Mouse (Mus musculus) heart, embryonic 14.5 days (tissue): Measurements from ENCODE around the gene Mterf1b. TPM values are rescaled to one million over a fixed set of nuclear protein-coding genes. Genes with fewer than 3 reads are reported as not detected.
"Not testable (repeated sequence)": the region's sequence is repeated elsewhere in the genome, so short reads cannot be mapped to it uniquely, and the experiment has no call there.

Source experiments
- ATAC-seq: fragments of 200-750 bp; cut with Nextera tagmentation; 2 replicates; pipeline ENCODE4 v1.8.0; 2017; ENCODE audit warnings: low read depth, moderate TSS enrichment; ENCODE audit not compliant: insufficient number of reproducible peaks, insufficient read depth, low FRiP score
- H3K27ac ChIP-seq, 2 experiments: fragments of 200-500 bp in 1 of 2; fragments of 300-500 bp in 1 of 2; sonication (generic) in 1 of 2; replicated peaks in 1 of 2; 2 replicates each; pipeline ENCODE4 v1.5.1; 2012 to 2014; ENCODE audit warnings: low read depth in 2 of 2, low read length in 2 of 2, control low read depth in 1 of 2, mild to moderate bottlenecking in 1 of 2, mixed read lengths in 1 of 2; ENCODE audit not compliant: control insufficient read depth in 1 of 2, insufficient read depth in 1 of 2
- H3K27me3 ChIP-seq: fragments of 300-500 bp; sonication (generic); 2 replicates; pipeline ENCODE4 v1.6.1; 2014; ENCODE audit warnings: mild to moderate bottlenecking, low read length, control low read depth; ENCODE audit not compliant: control insufficient read depth, insufficient read depth
- H3K36me3 ChIP-seq: fragments of 300-500 bp; sonication (generic); 2 replicates; pipeline ENCODE4 v1.6.1; 2014; ENCODE audit warnings: mild to moderate bottlenecking, control low read depth, low read length, mixed read lengths; ENCODE audit not compliant: control insufficient read depth, insufficient read depth
- H3K4me1 ChIP-seq, 2 experiments: fragments of 200-500 bp in 1 of 2; fragments of 300-500 bp in 1 of 2; sonication (generic) in 1 of 2; 2 replicates each; pipeline ENCODE4 v1.6.1; 2012 to 2014; ENCODE audit warnings: low read length in 2 of 2, control low read depth in 1 of 2, mixed read lengths in 1 of 2; ENCODE audit not compliant: control insufficient read depth in 2 of 2, insufficient read depth in 2 of 2
- H3K4me2 ChIP-seq: fragments of 300-500 bp; sonication (generic); 2 replicates; pipeline ENCODE4 v1.6.1; 2014; ENCODE audit warnings: mild to moderate bottlenecking, low read length
- H3K4me3 ChIP-seq, 2 experiments: fragments of 200-500 bp in 1 of 2; fragments of 300-500 bp in 1 of 2; sonication (generic) in 1 of 2; 2 replicates each; pipeline ENCODE4 v1.5.1; 2012 to 2014; ENCODE audit warnings: low read length in 2 of 2, mild to moderate bottlenecking in 2 of 2, control low read depth in 1 of 2, low read depth in 1 of 2, moderate library complexity in 1 of 2; ENCODE audit not compliant: control insufficient read depth in 1 of 2, insufficient read depth in 1 of 2
- H3K9ac ChIP-seq: fragments of 300-500 bp; sonication (generic); 2 replicates; pipeline ENCODE4 v1.6.1; 2014; ENCODE audit warnings: mild to moderate bottlenecking, low read length
- H3K9me3 ChIP-seq: fragments of 300-500 bp; sonication (generic); 2 replicates; pipeline ENCODE4 v1.6.1; 2016; ENCODE audit warnings: low read length, control low read depth; ENCODE audit not compliant: control insufficient read depth
- WGBS: fragments of 180-500 bp; shearing (Covaris S2); extraction: QIAGEN DNeasy Blood & Tissue Kit; methylation state at CpG from one replicate; pipeline ENCODE4 v1.1.7; 2014; 5-methylcytosine and 5-hydroxymethylcytosine counted together
- polyA plus RNA-seq: library from polyadenylated mRNA; unstranded; fragments of >200 nt; fragmentation: Nextera tagmentation; extraction: Ambion mirVana; gene quantifications from 2 replicates; pipeline ENCODE4 v1.2.1, GENCODE M21; 2014

Mterf1b gene
- polyA plus RNA-seq, result 2.2 and 3.1 TPM in 2 replicates

DNA sequence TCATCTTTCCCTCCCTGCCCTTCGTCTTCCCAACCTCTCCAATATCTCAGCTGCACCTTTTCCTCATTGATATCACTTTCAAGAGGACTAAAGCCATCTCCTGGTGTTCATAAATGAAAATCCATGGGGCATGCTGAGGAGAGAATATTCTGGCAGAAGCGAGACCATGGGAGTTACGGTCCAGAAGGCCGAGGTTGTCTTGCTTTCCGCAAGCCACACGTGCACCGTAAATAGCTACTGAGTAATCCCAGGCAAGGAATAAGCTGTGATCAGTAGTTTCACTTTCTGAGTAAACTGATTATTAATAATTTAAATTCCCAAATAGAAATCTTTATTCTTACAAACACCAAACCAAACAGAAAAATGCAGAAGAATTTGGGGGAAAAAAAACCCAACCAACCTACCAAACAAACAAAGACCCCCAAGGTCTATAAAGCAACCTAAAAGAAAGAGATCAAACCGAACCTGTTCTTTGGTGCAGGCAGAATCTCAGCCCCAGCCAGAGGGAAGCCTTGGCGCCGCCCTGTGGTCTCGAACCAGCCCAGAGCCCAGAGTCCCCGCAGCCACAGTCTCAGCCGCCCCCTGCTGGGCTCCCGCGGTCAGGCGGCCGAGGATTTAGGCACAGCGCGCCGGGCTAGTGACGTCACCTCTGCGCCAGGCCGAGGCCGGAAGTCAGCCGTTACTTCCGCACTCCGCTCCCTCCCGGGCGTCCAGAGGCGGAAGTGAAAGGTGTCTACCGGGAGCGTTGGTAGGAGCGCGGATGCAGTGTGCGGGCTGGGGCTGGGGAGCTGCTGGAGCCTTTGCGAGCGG, at the start of gene Mterf1b:
TSS of gene Mterf1b (plus strand) at position 697 of the 810 bp plus-strand sequence.
- peak; percentile 98 for ATAC-seq
- not testable (repeated sequence) for H3K27ac ChIP-seq, H3K36me3 ChIP-seq, H3K9me3 ChIP-seq, H3K27me3 ChIP-seq, H3K4me1 ChIP-seq
- WGBS, result 63% methylated on average over 11 of the region's 37 CpGs
- H3K4me3 ChIP-seq, result peak within 1 kb of the TSS; percentile 35 to 52
- peak within 1 kb of the TSS; percentile 89 for H3K4me2 ChIP-seq
- peak within 1 kb of the TSS; percentile 74 for H3K9ac ChIP-seq

DNA sequence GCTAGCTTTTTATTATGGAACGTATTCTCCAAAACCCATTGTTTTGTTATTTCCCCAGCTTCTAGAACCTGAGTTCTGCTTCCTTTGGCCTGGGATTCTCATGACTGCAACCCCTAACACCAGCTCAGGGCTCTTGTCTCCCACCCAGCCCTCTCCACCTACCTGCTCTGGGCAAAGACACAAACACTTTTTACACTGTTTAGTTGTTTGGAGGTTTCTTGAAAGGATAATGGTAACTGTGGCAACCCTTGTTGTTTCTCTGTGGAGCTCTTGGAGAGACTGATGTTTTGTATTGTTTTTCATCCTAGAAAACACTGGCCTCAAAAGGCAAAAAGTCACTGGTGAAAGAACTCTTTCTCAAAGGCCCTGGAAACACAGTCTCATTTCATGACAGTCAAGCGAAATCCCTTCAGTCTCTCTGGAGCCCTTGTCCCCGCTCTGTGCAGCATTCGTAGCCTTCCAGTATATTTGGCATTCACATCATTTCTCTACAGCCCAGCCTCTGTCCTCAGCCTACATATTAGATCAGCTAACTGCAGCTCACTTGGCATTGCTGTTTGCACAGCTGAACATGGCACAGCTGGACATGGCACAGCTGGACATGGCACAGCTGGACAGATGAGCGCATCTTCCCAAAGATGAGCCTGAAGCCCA, 32.6 kb upstream of the Mterf1b start:
- not testable (repeated sequence) for H3K9me3 ChIP-seq, ATAC-seq, H3K4me1 ChIP-seq, H3K9ac ChIP-seq, H3K4me3 ChIP-seq, H3K27me3 ChIP-seq, H3K4me2 ChIP-seq, H3K27ac ChIP-seq, H3K36me3 ChIP-seq
- 88% methylated on average over 3 of the region's 5 CpGs for WGBS

DNA sequence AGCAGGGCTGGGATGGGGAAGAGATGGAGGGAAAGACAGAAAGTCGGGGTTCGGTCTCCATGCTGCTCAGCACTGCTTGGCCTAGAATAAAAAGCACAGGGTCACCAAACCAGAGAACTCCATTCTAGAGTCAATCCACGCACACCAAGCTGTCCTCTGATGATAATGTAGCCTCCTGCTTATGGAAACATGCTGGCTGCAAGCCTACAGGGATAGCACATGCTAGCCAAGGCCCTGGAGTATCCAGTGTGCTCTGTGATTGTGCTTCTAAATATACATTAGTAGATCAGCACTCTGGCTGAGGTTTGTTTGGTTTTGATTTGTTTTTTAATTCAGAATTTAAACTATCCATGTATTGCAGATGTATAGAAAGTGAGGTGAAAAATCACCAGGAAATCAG, 30.6 kb upstream of the Mterf1b start:
- no peaks in the 10 kb centered on the region for H3K27me3 ChIP-seq
- H3K9me3 ChIP-seq, result no peaks in the 10 kb centered on the region
- H3K27ac ChIP-seq, result no peak overlapping the region
- ATAC-seq, result no peak
- WGBS, result 83% methylated on average over 3 of the region's 3 CpGs
- H3K9ac ChIP-seq, result no peak overlapping the region
- no peak overlapping the region for H3K4me3 ChIP-seq
- no peak overlapping the region for H3K4me2 ChIP-seq
- H3K4me1 ChIP-seq, result no peaks in the 10 kb centered on the region
- no peaks in the 10 kb centered on the region for H3K36me3 ChIP-seq

DNA sequence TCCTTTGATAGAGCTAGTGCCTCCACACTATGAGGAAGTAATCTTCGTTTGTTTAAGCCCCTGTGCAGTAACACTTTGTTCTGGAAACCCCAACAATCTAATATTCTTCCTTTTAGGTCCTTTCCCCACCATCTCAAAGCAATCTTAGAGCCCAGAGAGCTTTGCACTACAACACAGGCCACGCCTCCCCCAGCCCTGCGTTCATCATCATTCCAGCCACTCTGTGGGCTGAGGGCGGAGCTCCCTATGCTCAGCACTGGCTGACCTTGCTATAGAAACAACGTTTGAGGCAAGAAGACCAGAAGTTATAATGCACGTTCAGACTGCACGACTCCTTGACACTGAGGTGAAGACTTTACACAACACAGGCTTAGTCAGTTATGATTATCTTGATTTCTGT, 29.7 kb upstream of the Mterf1b start:
- Histone ChIP-seq H3K4me2 (no peak overlapping the region), H3K9me3 (no peaks in the 10 kb centered on the region), H3K9ac (no peak overlapping the region), H3K27ac (no peak overlapping the region), H3K27me3 (no peaks in the 10 kb centered on the region), H3K36me3 (no peaks in the 10 kb centered on the region), H3K4me3 (no peak overlapping the region), H3K4me1 (no peaks in the 10 kb centered on the region)
- 55% methylated on average over 7 of the region's 7 CpGs for WGBS
- ATAC-seq, result no peak

DNA sequence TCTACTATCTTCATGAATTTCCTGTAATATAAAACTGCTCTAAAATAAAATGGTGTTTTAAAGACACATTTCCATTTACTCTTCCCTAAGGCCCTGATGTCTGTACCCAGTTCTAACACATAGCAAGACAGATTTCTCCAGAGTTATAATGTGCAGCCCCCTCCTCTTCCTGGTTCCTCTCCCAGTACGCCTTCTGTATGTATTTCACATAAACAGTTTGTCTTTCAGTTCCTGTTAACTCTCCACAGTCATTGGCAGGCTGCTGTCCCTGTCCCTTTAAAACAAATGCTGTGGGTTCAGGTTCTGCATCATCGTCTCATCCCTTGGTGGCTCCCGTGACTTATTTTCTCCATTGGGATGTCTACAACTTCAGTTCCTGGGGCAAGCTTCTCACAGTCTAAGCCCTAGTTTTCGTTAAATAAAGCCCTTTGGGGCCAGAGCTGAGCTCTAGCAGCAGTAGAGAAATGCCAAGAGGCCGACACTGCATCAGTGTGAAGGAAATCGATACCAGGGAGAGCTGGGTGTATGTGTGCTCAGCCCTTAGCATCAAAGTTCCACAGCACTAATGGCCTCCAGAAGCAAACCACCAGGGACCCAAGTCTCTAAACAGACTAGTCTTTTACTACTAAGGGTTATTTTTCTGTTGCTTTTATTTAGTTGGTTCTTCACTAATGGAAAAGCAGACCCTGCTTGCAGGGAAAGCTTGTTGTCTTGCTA, 24.2 kb upstream of the Mterf1b start:
- not testable (repeated sequence) for H3K27me3 ChIP-seq

DNA sequence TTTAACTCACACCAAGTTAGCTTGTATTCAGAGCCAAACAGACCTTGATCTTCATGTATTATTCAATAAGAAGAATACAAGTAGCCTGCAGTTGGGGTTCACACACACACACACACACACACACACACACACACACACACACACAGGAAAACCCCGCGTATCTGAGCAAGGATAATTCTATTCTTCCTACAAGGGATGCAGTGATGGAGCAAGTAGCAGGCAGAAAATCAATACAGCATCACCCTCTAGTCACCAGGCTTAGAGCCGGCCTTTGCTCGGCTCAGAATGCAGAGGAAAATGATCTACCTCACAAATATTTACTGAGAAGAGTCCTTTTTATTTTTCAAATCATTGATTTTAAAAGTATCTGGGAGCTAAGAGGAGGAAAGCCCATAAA, 23.6 kb upstream of the Mterf1b start:
- not testable (repeated sequence) for H3K4me1 ChIP-seq, H3K36me3 ChIP-seq, H3K27me3 ChIP-seq, H3K4me3 ChIP-seq, H3K27ac ChIP-seq, H3K4me2 ChIP-seq, H3K9ac ChIP-seq, ATAC-seq, H3K9me3 ChIP-seq
- 74% methylated on average over 4 of the region's 4 CpGs for WGBS

More for the DNA sequence above, 24.2 kb upstream of the Mterf1b start:
- H3K9me3 ChIP-seq, H3K9ac ChIP-seq, H3K36me3 ChIP-seq, ATAC-seq, H3K4me2 ChIP-seq, H3K4me1 ChIP-seq, H3K27ac ChIP-seq, H3K4me3 ChIP-seq: not testable (repeated sequence)
- 71% methylated on average over 6 of the region's 6 CpGs for WGBS

DNA sequence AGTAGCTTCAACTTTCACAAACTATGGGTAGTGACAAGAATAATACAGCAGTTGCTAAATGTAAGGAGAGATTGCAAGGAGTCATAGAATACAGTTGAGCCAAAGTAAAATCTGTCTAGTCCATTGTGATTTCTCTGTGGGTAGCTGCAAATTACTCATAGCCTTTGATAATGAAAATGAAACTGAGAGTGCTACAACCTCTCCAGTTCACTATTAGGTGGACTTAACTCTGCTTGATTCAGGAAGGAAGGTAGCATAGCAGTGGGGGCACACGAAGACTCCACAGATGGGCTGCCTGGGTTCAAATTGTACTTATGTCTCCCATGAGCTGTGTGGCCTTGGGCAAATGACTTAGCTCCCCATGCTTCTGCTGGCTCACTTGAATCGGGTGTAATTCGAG, 15.7 kb upstream of the Mterf1b start:
- H3K27me3 ChIP-seq, H3K27ac ChIP-seq, H3K9ac ChIP-seq, H3K36me3 ChIP-seq, H3K4me3 ChIP-seq, H3K9me3 ChIP-seq, H3K4me2 ChIP-seq, H3K4me1 ChIP-seq, ATAC-seq: not testable (repeated sequence)
- WGBS, result 73% methylated on average over 3 of the region's 3 CpGs
